Mouse (Mus musculus) liver, embryonic 14 days (tissue): ENCODE measurements around the gene Rps4x. TPM values are rescaled to one million over a fixed set of nuclear protein-coding genes. Genes with fewer than 3 reads are reported as not detected.

Experiments used
- polyA plus RNA-seq: library from polyadenylated mRNA; depleted of rRNA; stranded (reverse); fragments of >200 nt; gene quantifications from 2 replicates; pipeline ENCODE4 v1.2.3, GENCODE M21; 2012; rRNA removed

Rps4x gene
- 1,060 and 1,255 TPM in 2 replicates for polyA plus RNA-seq

DNA sequence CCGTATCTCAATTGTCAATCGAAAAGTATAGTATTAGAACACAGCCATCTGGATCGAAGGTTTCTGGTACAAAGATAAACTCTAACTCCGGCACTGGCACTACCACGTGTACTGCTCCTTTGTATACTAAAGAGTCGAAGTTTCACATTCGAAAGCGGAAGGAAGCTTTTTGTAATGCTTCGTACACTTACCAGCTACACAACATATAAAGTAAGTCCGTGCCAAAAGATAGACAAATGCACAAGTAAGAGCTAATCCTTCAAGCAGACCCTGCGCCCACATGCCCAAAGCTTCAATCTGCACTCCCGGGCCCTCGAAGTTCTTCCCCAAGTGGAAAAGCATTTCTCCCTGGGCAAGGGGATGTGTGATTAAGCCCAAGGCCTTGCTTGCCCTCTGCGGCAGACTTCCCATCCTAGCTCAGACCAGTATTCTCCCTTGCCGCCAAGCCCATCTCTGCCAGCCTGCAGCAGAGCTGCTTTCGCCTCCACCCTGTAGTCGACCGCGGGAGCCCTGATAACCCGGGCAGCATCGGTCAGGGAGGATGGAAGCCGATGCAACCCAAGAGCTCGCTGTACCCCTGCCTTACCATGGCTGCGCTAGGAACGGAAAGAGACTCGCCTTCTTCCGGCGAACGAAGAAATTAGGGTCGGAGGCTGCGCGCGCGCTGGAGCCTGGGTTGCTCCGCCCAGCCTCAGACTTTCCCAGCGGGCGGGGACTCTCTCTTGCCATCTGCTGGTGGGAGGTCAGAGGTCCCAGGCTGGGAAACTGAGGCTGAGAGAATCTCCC is at the start of gene Rps4x:
TSS of gene Rps4x (minus strand) at position 683 of the 786 bp plus-strand sequence.

DNA sequence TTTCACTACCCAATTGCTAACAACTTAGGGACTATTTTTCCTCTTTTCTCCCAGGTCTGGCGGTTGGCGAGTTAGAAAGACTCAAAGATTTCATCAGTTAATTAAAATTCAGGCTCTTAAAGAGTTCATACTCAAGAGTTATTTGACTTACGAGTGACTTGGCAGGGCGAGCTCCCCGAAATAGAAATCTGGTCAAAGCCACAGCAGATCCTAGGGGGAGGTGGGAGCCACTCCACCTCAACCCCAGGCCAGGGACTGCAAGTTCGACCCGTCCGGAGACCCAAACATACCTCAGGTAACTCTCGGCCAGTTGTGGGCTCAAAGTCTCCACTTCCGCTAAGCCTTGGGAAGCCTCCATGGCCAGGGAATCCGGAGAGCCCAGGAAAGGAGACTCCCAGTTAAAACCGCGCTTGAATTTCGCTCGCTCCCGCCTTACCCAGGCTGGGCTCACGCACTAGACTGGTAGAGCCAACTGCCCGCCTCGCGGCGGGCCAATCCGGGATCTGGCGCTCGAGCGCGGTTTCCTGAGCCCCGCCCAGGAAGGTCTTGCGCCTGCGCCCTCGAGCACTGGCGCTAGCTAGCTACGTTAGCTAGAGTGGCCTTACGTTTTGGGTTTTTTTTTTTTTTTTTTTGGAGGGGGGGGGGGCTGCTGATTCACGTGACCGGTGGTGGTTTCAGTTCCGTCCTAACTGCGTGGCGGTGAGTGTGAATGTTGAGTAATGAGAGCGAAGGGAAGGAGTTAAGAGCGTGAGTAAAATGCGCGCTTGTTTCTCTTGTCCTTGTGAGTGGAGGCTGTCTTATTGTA is 32.4 kb downstream of the Rps4x start, which contains the start of gene Ercc6l:
TSS of gene Ercc6l (minus strand) at position 474 of the 805 bp plus-strand sequence.

Other genes with a start within 250 kb of the Rps4x start
- 0.86 and 1.0 TPM in 2 replicates for gene Rtl5, start 118.1 kb downstream of the Rps4x start, polyA plus RNA-seq
- 58.3 and 64.4 TPM in 2 replicates for gene Pin4, start 69.9 kb downstream of the Rps4x start, polyA plus RNA-seq
- gene Ercc6l, start 32.3 kb downstream of the Rps4x start, polyA plus RNA-seq = 5.4 and 6.9 TPM in 2 replicates
- 40.8 and 52.6 TPM in 2 replicates for gene Cited1, start 62.8 kb upstream of the Rps4x start, polyA plus RNA-seq